Mouse (Mus musculus) gastrocnemius, adult 18-20 months (tissue): Measurements from ENCODE around the gene Slc25a18. TPM values are rescaled to one million over a fixed set of nuclear protein-coding genes. Genes with fewer than 3 reads are reported as not detected.

Source experiments
- DNase-seq: peaks from one replicate; pipeline ENCODE4 v3.0.0; 2021; ENCODE audit warnings: low spot score
- microRNA-seq: library from miRNA; unstranded; fragments of <30 nt; microRNA quantifications from one replicate; pipeline ENCODE4 v1.2.0, GENCODE M21; 2021
- total RNA-seq, 2 experiments: library from RNA; stranded (reverse); gene quantifications; 2 replicates each; pipeline ENCODE4 v1.2.3; 2021

Slc25a18 gene
- total RNA-seq, 2 experiments from 2014 or later = not detected

GRCm38 (mm10) chr6:120840258-120840657 is 66.9 kb downstream of the Slc25a18 start:
- DNase-seq = no peak

- DNase-seq = no peak
Measured at GRCm38 (mm10) chr6:120841754-120842153, 68.4 kb downstream of the Slc25a18 start.

Small RNA genes lying within 50 kb of the gene (microRNA-seq; reads per million reads assigned to microRNA genes)
- not detected for gene Gm25193

Other genes with a start within 250 kb of the Slc25a18 start
- 10 to 100 TPM; 19.9 to 26.1 TPM for gene Hdhd5, start 242.3 kb upstream of the Slc25a18 start, total RNA-seq
- gene Cecr2, start 107.2 kb upstream of the Slc25a18 start, total RNA-seq = 1 to 10 TPM; 7.4 to 10.0 TPM
- gene Atp6v1e1, start 49.2 kb downstream of the Slc25a18 start, total RNA-seq = 100 to 1,000 TPM; 129 to 137 TPM
- gene Bcl2l13, start 62.6 kb downstream of the Slc25a18 start, total RNA-seq = 10 to 100 TPM; 68.0 to 69.4 TPM
- gene Bid, start 143.3 kb downstream of the Slc25a18 start, total RNA-seq = under 1 TPM; 0.39 to 0.78 TPM